Mouse (Mus musculus): ENCODE measurements at regions not wholly inside any gene's neighbourhood (a gene's known extent, or its start where the extent isn't known, plus 50 kb on each side); places are given as distances from the start of the nearest gene placed in this dataset.

DNA sequence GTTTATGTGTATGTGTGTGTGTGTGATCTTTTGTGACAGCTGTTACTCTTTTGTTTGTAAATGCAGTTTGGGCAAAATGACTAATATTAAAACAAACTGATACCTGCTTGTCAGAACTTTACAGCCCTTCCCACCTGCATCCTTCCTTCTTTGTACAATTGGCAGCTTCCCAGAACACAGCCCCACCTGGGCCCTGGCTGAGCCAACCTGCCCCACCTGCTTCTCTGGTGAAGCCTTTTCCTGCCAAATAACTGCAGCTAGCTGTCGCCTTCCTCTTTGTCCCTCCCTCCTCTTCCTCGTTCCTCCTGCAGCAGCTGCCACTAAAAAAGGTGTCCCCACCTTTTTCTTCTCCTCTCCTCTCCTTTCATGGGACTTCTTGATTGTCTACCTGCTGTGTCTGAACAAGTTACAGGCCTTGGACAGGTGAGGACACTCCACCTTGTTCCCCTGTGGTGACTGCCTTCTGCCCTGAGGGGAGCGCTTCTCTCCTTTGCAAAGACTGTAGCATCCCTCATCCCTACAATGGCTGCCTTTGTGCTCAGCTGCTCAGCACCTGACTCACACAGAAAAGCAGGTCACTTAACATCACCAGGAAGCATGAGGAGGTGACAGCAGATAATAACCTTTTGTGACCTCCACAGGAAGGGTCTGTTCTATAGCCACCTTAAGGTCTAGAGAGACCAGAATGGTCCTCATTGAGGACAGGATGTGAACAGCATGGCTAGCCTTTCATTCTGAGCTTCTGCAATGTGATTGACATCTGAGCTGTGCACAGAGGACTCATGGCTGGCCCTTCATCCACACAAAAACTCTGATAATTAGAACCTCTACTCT, 295.2 kb downstream of the Epha4 start:
- H3K4me3 ChIP-seq (replicated peaks; ENCODE audit: extremely low read depth, low read depth, low read length): no peak overlapping the region
- H3K4me1 ChIP-seq (ENCODE audit: control insufficient read depth, insufficient read depth, low read length): no peaks in the 10 kb centered on the region
- no peak for DNase-seq
- 72% methylated on average over 3 of the region's 3 CpGs for WGBS
- no peak for TF ChIP-seq CTCF (IDR thresholded peaks at IDR 0.05; ENCODE audit: insufficient read depth, low read length)

DNA sequence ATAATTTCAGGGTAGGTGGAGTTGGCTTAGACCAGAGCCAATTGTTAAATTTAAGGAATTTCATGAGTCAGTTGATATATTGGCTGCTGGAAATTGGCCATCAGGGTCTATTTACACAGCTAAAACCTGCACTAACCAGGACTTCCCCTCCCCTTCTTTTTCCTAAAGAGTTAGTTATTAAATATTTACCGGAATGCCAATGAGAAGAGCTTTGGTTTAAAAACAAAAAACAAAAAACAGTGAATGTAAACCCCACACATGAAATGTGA, 294.6 kb downstream of the Epha4 start:
- DNase-seq: no peak
- H3K4me1 ChIP-seq (ENCODE audit: control insufficient read depth, insufficient read depth, low read length): no peaks in the 10 kb centered on the region
- 71% methylated on average over 1 of the region's 1 CpGs for WGBS
- no peak overlapping the region for H3K4me3 ChIP-seq (replicated peaks; ENCODE audit: extremely low read depth, low read depth, low read length)
- TF ChIP-seq POLR2A (IDR thresholded peaks at IDR 0.05; ENCODE audit: borderline replicate concordance, extremely low read depth, low read depth, low read length) (no peak), CTCF (IDR thresholded peaks at IDR 0.05; ENCODE audit: insufficient read depth, low read length) (no peak)

DNA sequence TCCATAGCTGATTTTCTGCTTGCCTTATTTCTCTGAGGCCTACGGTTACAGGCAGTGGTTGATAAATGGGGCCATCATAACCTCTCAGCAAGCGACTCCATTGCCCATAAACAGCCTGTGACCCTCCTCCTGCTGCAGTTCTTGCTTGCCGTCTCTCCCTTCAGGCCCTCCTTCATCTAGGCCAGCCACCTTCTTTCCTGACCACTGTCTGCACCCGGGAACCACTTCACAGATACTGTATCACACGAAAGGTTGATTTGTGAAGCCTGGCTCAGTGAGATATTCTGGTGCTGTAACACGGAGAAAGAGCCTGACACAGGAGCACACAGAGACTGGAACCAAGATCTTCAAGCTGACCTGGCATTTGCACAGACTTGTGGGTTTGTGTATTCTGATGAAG, 294.1 kb downstream of the Epha4 start:
- DNase-seq: no peak
- TF ChIP-seq CTCF (IDR thresholded peaks at IDR 0.05; ENCODE audit: insufficient read depth, low read length): no peak
- no peak for TF ChIP-seq POLR2A (IDR thresholded peaks at IDR 0.05; ENCODE audit: borderline replicate concordance, extremely low read depth, low read depth, low read length)
- Histone ChIP-seq H3K4me1 (ENCODE audit: control insufficient read depth, insufficient read depth, low read length) (no peaks in the 10 kb centered on the region), H3K4me3 (replicated peaks; ENCODE audit: extremely low read depth, low read depth, low read length) (no peak overlapping the region)
- WGBS: 84% methylated on average over 6 of the region's 6 CpGs

DNA sequence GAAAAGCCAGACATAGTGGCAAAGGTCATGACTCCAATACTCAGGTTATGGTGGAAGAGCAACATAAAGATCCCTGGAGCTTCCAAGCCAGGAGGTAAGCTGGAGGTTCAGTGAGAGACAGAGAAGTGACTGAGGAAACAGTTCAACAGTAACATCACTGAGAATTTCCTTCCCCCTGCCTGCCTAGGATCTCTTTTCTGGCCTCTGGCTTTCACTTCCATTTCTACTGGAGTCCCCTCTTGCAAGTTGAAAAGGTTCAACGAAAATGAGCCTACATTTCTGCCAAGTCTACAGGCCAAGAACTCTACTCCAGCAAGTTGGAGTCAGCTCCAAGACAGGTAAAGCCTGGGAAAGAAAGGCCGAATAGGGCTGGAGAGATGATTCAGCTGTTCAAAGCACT, 293.0 kb downstream of the Epha4 start:
- TF ChIP-seq CTCF (IDR thresholded peaks at IDR 0.05; ENCODE audit: insufficient read depth, low read length): no peak
- TF ChIP-seq POLR2A (IDR thresholded peaks at IDR 0.05; ENCODE audit: borderline replicate concordance, extremely low read depth, low read depth, low read length): no peak
- H3K4me1 ChIP-seq (ENCODE audit: control insufficient read depth, insufficient read depth, low read length): no peaks in the 10 kb centered on the region
- WGBS: 78% methylated on average over 2 of the region's 2 CpGs

DNA sequence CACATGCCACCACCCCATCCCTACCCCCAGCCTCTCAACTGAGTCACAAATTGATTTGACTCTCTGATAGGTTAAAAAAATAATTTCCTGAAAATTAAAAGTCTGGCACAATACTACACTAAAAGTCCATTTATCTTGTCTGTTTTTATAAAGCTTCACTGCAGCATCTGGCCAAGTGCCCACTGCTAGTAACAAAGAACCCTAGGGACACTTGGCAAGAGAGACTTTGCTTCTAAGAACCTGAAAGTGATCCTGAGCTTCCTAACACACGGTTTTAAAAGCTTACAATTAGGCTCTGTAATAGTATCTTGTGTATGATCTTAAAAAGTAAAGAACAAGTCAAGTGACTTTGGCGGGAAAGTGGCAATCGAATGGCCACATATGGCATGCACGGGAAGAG, 288.3 kb downstream of the Epha4 start:
- no peak for TF ChIP-seq CTCF (IDR thresholded peaks at IDR 0.05; ENCODE audit: insufficient read depth, low read length)
- no peak for TF ChIP-seq POLR2A (IDR thresholded peaks at IDR 0.05; ENCODE audit: borderline replicate concordance, extremely low read depth, low read depth, low read length)
- Histone ChIP-seq H3K4me3 (replicated peaks; ENCODE audit: extremely low read depth, low read depth, low read length) (no peak overlapping the region), H3K4me1 (ENCODE audit: control insufficient read depth, insufficient read depth, low read length) (peaks cover 3% of the 10 kb centered on the region; the same call in 1 of the 2 replicates)
- 18% methylated on average over 4 of the region's 4 CpGs for WGBS
- no peak for DNase-seq

More for the DNA sequence above, 293.0 kb downstream of the Epha4 start:
- H3K4me3 ChIP-seq (replicated peaks; ENCODE audit: extremely low read depth, low read depth, low read length): no peak overlapping the region
- no peak for DNase-seq

DNA sequence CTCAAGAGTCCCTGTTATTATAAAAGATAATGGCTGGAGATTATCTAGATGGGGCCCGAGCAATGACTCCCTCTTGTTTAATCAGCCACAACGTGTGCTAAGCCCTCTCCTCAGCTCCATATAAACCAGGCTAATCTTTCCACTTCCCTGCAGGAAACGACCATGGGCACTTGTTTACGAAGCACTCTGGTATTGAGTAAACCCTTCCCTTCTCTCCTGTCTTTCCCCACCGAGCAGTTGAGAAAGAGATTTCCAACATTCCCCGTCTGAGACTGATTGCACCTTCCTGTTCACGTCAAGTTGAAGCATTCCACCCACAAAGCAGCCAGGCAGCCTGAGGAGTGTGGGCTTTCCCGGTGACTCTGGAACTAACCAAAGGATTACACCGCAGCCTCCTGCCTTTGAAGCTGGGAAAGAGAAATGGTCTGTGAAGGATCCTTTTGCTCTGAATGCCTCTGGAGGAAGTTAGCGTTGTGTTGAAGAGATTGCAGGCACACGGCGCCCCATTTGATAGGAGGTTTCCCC, 287.8 kb downstream of the Epha4 start:
- no peak for DNase-seq
- WGBS: 15% methylated on average over 12 of the region's 12 CpGs
- TF ChIP-seq CTCF (IDR thresholded peaks at IDR 0.05; ENCODE audit: insufficient read depth, low read length) (no peak), POLR2A (IDR thresholded peaks at IDR 0.05; ENCODE audit: borderline replicate concordance, extremely low read depth, low read depth, low read length) (no peak)
- H3K4me1 ChIP-seq (ENCODE audit: control insufficient read depth, insufficient read depth, low read length): peaks cover 3% of the 10 kb centered on the region; the same call in 1 of the 2 replicates
- H3K4me3 ChIP-seq (replicated peaks; ENCODE audit: extremely low read depth, low read depth, low read length): no peak overlapping the region

- DNase-seq: no peak
- TF ChIP-seq POLR2A (IDR thresholded peaks at IDR 0.05; ENCODE audit: borderline replicate concordance, extremely low read depth, low read depth, low read length) (no peak), CTCF (IDR thresholded peaks at IDR 0.05; ENCODE audit: insufficient read depth, low read length) (no peak)
- 63% methylated on average over 6 of the region's 6 CpGs for WGBS
- Histone ChIP-seq H3K4me3 (replicated peaks; ENCODE audit: extremely low read depth, low read depth, low read length) (no peak overlapping the region), H3K4me1 (ENCODE audit: control insufficient read depth, insufficient read depth, low read length) (peaks cover 3% of the 10 kb centered on the region; the same call in 1 of the 2 replicates)
Measured at GRCm38 (mm10) chr1:77227800-77228199, 287.1 kb downstream of the Epha4 start.

DNA sequence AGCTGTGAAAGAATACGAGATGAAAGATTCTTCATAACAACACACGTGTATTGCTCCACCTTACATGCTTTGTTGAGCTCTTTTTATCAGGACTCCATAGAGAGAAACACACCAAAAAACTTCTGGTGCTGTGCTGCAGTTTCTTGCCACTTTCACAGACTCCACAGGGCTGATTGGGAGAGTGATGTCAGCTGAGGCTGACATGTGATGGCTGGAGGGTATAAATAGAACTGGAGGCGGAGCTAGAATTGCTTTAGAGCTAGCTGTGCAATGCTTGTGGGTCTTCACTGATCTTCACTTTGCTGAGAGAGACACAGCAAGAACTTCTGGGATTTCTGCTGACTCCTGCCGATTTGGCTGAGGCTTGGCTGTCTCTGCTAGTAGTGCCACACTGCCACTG, 285.3 kb downstream of the Epha4 start:
- TF ChIP-seq POLR2A (IDR thresholded peaks at IDR 0.05; ENCODE audit: borderline replicate concordance, extremely low read depth, low read depth, low read length): no peak
- no peak for TF ChIP-seq CTCF (IDR thresholded peaks at IDR 0.05; ENCODE audit: insufficient read depth, low read length)
- 87% methylated on average over 4 of the region's 4 CpGs for WGBS

DNA sequence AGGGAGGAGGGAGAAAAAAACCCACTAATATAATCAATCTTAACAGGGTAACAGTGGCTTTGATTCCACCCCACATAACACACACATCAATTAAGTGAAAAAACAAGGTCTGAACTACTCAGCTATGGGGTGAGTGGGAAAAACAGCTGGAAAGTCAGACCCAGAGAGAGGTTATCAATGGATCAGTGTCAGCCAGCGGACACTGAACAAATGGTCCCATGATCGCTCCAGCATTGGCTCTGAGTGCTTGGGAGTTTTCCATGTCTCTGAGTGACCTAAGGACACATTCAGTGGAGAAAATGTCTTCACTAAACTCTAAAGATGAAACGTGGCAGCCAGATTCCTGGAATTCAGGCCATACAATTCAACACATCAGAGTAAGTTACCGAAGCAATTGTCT, 281.9 kb downstream of the Epha4 start:
- TF ChIP-seq CTCF (IDR thresholded peaks at IDR 0.05; ENCODE audit: insufficient read depth, low read length) (no peak), POLR2A (IDR thresholded peaks at IDR 0.05; ENCODE audit: borderline replicate concordance, extremely low read depth, low read depth, low read length) (no peak)
- no peak overlapping the region for H3K4me3 ChIP-seq (replicated peaks; ENCODE audit: extremely low read depth, low read depth, low read length)
- no peaks in the 10 kb centered on the region for H3K4me1 ChIP-seq (ENCODE audit: control insufficient read depth, insufficient read depth, low read length)
- DNase-seq: no peak
- 59% methylated on average over 4 of the region's 4 CpGs for WGBS

More for the DNA sequence above, 285.3 kb downstream of the Epha4 start:
- DNase-seq: no peak
- peaks cover 3% of the 10 kb centered on the region; the same call in 1 of the 2 replicates for H3K4me1 ChIP-seq (ENCODE audit: control insufficient read depth, insufficient read depth, low read length)
- H3K4me3 ChIP-seq (replicated peaks; ENCODE audit: extremely low read depth, low read depth, low read length): no peak overlapping the region

GRCm38 (mm10) chr1:77244642-77245041, 270.2 kb downstream of the Epha4 start:
- no peak overlapping the region for H3K4me3 ChIP-seq (replicated peaks; ENCODE audit: extremely low read depth, low read depth, low read length)
- no peak for DNase-seq
- 38% methylated on average over 2 of the region's 2 CpGs for WGBS
- no peak for TF ChIP-seq POLR2A (IDR thresholded peaks at IDR 0.05; ENCODE audit: borderline replicate concordance, extremely low read depth, low read depth, low read length)
- no peaks in the 10 kb centered on the region for H3K4me1 ChIP-seq (ENCODE audit: control insufficient read depth, insufficient read depth, low read length)
